Mouse (Mus musculus) hindbrain, embryonic 16.5 days (tissue): ENCODE measurements around the gene Isoc2b. TPM values are rescaled to one million over a fixed set of nuclear protein-coding genes. Genes with fewer than 3 reads are reported as not detected.

Experiments used
- ATAC-seq: fragments of 200-750 bp; cut with Nextera tagmentation; 2 replicates; pipeline ENCODE4 v1.8.0; 2017; ENCODE audit warnings: moderate TSS enrichment, moderate library complexity
- H3K27ac ChIP-seq: fragments of 300-500 bp; sonication (generic); 2 replicates; pipeline ENCODE4 v1.5.1; 2014; ENCODE audit warnings: low read depth, mild to moderate bottlenecking, control low read depth, low read length, moderate library complexity
- H3K27me3 ChIP-seq: fragments of 300-500 bp; sonication (generic); replicated peaks from 2 replicates; pipeline ENCODE4 v1.6.1; 2014; ENCODE audit warnings: low read length; ENCODE audit not compliant: control insufficient read depth, insufficient read depth
- H3K36me3 ChIP-seq: fragments of 300-500 bp; sonication (generic); 2 replicates; pipeline ENCODE4 v1.6.1; 2014; ENCODE audit warnings: mild to moderate bottlenecking, low read length, moderate library complexity, mixed read lengths; ENCODE audit not compliant: control insufficient read depth, insufficient read depth
- H3K4me1 ChIP-seq: fragments of 300-500 bp; sonication (generic); 2 replicates; pipeline ENCODE4 v1.6.1; 2014; ENCODE audit warnings: low read depth, low read length; ENCODE audit not compliant: control insufficient read depth, insufficient read depth
- H3K4me2 ChIP-seq: fragments of 300-500 bp; sonication (generic); 2 replicates; pipeline ENCODE4 v1.6.1; 2014; ENCODE audit warnings: mild to moderate bottlenecking, low read length, control low read depth, moderate library complexity
- H3K4me3 ChIP-seq: fragments of 300-500 bp; sonication (generic); 2 replicates; pipeline ENCODE4 v1.5.1; 2014; ENCODE audit warnings: mild to moderate bottlenecking, low read length, control low read depth, moderate library complexity
- H3K9ac ChIP-seq: fragments of 300-500 bp; sonication (generic); 2 replicates; pipeline ENCODE4 v1.6.1; 2014; ENCODE audit warnings: low read depth, mild to moderate bottlenecking, control low read depth, low read length, moderate library complexity
- H3K9me3 ChIP-seq: fragments of 300-500 bp; sonication (generic); 2 replicates; pipeline ENCODE4 v1.6.1; 2014; ENCODE audit warnings: mild to moderate bottlenecking, low read length, moderate library complexity; ENCODE audit not compliant: control insufficient read depth
- WGBS: fragments of 180-500 bp; shearing (Covaris S2); extraction: QIAGEN DNeasy Blood & Tissue Kit; methylation state at CpG from one replicate; pipeline ENCODE4 v1.1.7; 2014; 5-methylcytosine and 5-hydroxymethylcytosine counted together
- polyA plus RNA-seq: library from polyadenylated mRNA; unstranded; fragments of >200 nt; fragmentation: Nextera tagmentation; extraction: Ambion mirVana; gene quantifications from 2 replicates; pipeline ENCODE4 v1.2.1, GENCODE M21; 2015

Gene Isoc2b
- polyA plus RNA-seq, 1 experiment from 2014 or later: 4.6 TPM

- peak overlapping the region; percentile 98 for H3K4me2 ChIP-seq
- H3K9me3 ChIP-seq: no peaks in the 10 kb centered on the region
- no peaks in the 10 kb centered on the region for H3K36me3 ChIP-seq
- H3K27me3 ChIP-seq: no peaks in the 10 kb centered on the region
- ATAC-seq: no peak
- 7% methylated on average over 11 of the region's 11 CpGs for WGBS
- peaks cover 14% of the 10 kb centered on the region for H3K4me1 ChIP-seq
- H3K27ac ChIP-seq: no peak overlapping the region
- H3K4me3 ChIP-seq: peak overlapping the region; percentile 50
- peak overlapping the region; percentile 69 for H3K9ac ChIP-seq
These were observed 7.2 kb upstream of the Isoc2b start for GRCm38 (mm10) chr7:4877226-4877625.

- Histone ChIP-seq H3K4me1 (peaks cover 14% of the 10 kb centered on the region), H3K4me3 (peak within 1 kb of the TSS; percentile 50), H3K36me3 (no peaks in the 10 kb centered on the region), H3K9me3 (no peaks in the 10 kb centered on the region), H3K27me3 (no peaks in the 10 kb centered on the region), H3K4me2 (peak within 1 kb of the TSS; percentile 98), H3K27ac (0 out of 2 replicates have a peak within 1 kb of the TSS, but pooled peaks have one; percentile 64), H3K9ac (peak within 1 kb of the TSS; percentile 69)
- under 1% methylated on average over 22 of the region's 22 CpGs for WGBS
- peak; percentile 100 for ATAC-seq
These were observed 6.7 kb upstream of the Isoc2b start, which contains the start of gene Isoc2a for GRCm38 (mm10) chr7:4876753-4877221. Gene Isoc2a, plus strand, starts transcription at chr7:4877153.

- Histone ChIP-seq H3K9ac (peak overlapping the region; percentile 70), H3K9me3 (no peaks in the 10 kb centered on the region), H3K27ac (peak overlapping the region; percentile 66; the same call in 1 of the 2 replicates), H3K4me3 (peak overlapping the region; percentile 56), H3K4me1 (peaks cover 7% of the 10 kb centered on the region), H3K27me3 (no peaks in the 10 kb centered on the region), H3K4me2 (peak overlapping the region; percentile 81), H3K36me3 (no peaks in the 10 kb centered on the region)
- no peak for ATAC-seq
- WGBS: 35% methylated on average over 10 of the region's 10 CpGs
These were observed 3.4 kb downstream of the Isoc2b start for GRCm38 (mm10) chr7:4866631-4867180.

GRCm38 (mm10) chr7:4865579-4866493 lies 4.2 kb downstream of the Isoc2b start:
- no peaks in the 10 kb centered on the region for H3K9me3 ChIP-seq
- ATAC-seq: peak; percentile 100
- 3% methylated on average over 40 of the region's 40 CpGs for WGBS

GRCm38 (mm10) chr7:4865090-4865489 lies 5.0 kb downstream of the Isoc2b start:
- 60% methylated on average over 5 of the region's 5 CpGs for WGBS
- Histone ChIP-seq H3K4me2 (peak overlapping the region; percentile 81), H3K9ac (no peak overlapping the region), H3K36me3 (no peaks in the 10 kb centered on the region), H3K4me3 (no peak overlapping the region), H3K9me3 (no peaks in the 10 kb centered on the region), H3K4me1 (peaks cover 7% of the 10 kb centered on the region), H3K27ac (no peak overlapping the region), H3K27me3 (no peaks in the 10 kb centered on the region)
- ATAC-seq: peak; percentile 41

More at GRCm38 (mm10) chr7:4865579-4866493, 4.2 kb downstream of the Isoc2b start:
- Histone ChIP-seq H3K9ac (peak overlapping the region; percentile 70), H3K4me2 (peak overlapping the region; percentile 81), H3K4me1 (peaks cover 7% of the 10 kb centered on the region), H3K27me3 (no peaks in the 10 kb centered on the region), H3K36me3 (no peaks in the 10 kb centered on the region), H3K27ac (peak overlapping the region; percentile 66), H3K4me3 (peak overlapping the region; percentile 56)

- ATAC-seq: no peak
- no peaks in the 10 kb centered on the region for H3K36me3 ChIP-seq
- no peak overlapping the region for H3K9ac ChIP-seq
- no peaks in the 10 kb centered on the region for H3K9me3 ChIP-seq
- H3K27ac ChIP-seq: no peak overlapping the region
- H3K4me1 ChIP-seq: peaks cover 7% of the 10 kb centered on the region
- H3K4me2 ChIP-seq: no peak overlapping the region
- H3K4me3 ChIP-seq: no peak overlapping the region
- H3K27me3 ChIP-seq: no peaks in the 10 kb centered on the region
- 83% methylated on average over 5 of the region's 5 CpGs for WGBS
These were observed 5.8 kb downstream of the Isoc2b start for GRCm38 (mm10) chr7:4864130-4864845.

GRCm38 (mm10) chr7:4863541-4864080 lies 6.4 kb downstream of the Isoc2b start:
- Histone ChIP-seq H3K4me1 (peaks cover 7% of the 10 kb centered on the region), H3K27me3 (no peaks in the 10 kb centered on the region), H3K9me3 (no peaks in the 10 kb centered on the region), H3K4me3 (no peak overlapping the region), H3K4me2 (no peak overlapping the region), H3K36me3 (no peaks in the 10 kb centered on the region), H3K27ac (no peak overlapping the region), H3K9ac (no peak overlapping the region)
- WGBS: 80% methylated on average over 7 of the region's 7 CpGs
- no peak for ATAC-seq

GRCm38 (mm10) chr7:4863041-4863440 lies 7.0 kb downstream of the Isoc2b start:
- 39% methylated on average over 1 of the region's 1 CpGs for WGBS
- Histone ChIP-seq H3K4me1 (peaks cover 7% of the 10 kb centered on the region), H3K9ac (no peak overlapping the region), H3K4me3 (no peak overlapping the region), H3K27ac (no peak overlapping the region), H3K36me3 (no peaks in the 10 kb centered on the region), H3K4me2 (no peak overlapping the region), H3K27me3 (no peaks in the 10 kb centered on the region), H3K9me3 (no peaks in the 10 kb centered on the region)
- ATAC-seq: no peak
